Mouse (Mus musculus): ENCODE measurements around the gene Unc13a. TPM values are rescaled to one million over a fixed set of nuclear protein-coding genes. Genes with fewer than 3 reads are reported as not detected.
A peak's percentile ranks its signal among the peaks of the same experiment; 100 is the strongest.

Gene Unc13a
- total RNA-seq, 2 experiments from 2014 or later = not detected

DNA sequence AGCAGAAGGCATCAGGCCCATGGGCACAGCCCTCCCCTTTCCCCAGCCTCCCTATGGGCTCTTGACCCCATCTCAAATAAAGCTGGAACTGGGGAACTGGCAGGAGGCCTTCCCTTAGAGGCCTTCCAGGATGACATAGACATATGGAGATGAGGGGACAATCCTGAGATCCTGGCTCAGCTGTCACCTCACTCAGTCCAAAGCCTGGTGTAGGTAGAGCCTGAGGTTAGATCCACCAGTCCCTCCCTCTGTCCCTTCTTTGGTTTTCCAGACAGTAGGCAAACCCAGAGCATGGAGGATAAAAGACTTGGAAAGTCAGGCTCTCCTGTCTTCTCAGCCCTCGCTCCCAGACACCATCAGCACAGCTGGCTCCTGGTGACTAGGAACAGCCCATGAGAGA is 4.7 kb downstream of the Unc13a start:
- DNase-seq (ENCODE audit: low spot score) = no peak

DNA sequence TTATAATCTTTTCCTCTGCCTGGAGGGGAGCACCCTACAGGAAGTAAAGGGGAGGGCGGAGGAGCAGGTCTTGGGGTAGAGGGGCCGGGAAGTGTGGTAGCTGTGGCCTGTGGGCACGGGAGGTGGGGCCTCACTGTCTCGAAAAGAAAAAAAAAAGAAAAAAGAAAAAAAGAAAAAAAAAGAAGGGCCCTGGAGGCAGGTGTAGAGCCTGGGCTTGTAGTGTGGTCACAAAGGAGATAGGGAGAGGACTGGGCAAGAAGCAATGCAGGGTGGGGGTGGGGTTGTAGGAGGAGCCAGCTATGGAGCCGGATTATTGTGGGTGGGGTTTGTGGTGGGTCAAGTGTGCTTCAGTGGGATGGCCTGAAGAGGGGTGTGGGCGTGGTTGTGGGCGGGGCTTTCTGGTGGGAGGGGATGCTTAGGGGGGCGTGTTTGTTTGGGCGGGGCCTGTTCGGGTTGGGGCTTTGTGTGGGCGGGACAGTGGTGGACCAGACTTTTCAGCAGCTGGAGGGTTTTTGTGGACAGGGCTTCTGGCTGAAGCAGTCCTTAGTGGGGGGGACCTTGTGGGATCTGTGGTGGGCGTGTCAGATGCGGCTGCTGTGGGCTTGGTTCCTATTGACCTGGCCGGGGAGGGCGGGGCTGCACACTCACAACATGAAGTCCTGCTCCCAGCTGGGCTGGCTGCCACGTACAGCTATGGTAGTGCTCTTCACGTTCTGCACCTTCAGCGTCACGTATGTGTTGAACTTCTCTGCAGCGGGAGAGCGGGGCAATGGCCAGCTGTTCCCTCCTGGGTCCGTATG is 6.0 kb downstream of the Unc13a start:
- DNase-seq (ENCODE audit: low spot score) = no peak

GRCm38 (mm10) chr8:71660325-71661120 is 11.0 kb downstream of the Unc13a start:
- peak; percentile 78 for DNase-seq (ENCODE audit: low spot score)

DNA sequence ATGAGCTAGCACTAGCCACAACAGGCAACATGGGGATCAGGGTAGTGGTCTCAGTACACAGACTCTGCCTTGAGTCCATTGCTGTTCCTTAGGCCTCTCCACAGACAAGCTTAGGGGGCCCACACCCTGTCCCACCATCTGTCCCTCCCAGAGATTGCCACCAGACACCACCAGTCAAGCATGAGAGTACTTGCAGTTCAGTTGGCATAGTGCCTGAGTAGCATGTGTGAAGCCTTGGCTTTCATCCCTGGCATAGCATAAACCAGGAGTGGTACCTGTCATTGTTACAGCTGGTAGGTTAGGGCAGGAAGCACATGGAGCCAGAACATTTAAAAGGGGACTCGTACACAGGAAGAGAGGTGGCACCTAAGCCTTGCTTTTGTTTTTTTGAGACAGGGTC is 11.8 kb downstream of the Unc13a start:
- DNase-seq (ENCODE audit: low spot score) = no peak

- no peak for DNase-seq (ENCODE audit: low spot score)
Observed at GRCm38 (mm10) chr8:71658515-71659049, 13.0 kb downstream of the Unc13a start.

DNA sequence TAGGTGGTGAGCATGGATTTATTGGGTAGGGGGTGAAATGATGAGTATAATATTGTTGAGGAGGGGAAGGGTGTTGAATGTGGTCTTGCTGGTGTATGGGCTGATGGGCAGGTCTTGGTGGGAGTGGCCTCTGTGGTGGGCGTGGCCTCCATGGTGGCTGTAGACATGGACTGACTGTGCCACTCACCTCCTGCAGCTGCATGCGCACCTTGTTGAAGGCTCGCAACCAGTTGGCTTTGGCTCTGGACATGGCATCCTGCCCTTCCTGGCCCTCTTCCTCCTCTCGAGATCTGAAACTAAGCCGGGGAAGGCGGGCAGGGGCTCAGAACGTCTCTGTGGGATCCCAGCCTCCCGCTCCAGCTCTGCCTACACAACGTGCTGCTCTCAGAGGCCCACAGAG is 13.7 kb downstream of the Unc13a start:
- DNase-seq (ENCODE audit: low spot score) = no peak

DNA sequence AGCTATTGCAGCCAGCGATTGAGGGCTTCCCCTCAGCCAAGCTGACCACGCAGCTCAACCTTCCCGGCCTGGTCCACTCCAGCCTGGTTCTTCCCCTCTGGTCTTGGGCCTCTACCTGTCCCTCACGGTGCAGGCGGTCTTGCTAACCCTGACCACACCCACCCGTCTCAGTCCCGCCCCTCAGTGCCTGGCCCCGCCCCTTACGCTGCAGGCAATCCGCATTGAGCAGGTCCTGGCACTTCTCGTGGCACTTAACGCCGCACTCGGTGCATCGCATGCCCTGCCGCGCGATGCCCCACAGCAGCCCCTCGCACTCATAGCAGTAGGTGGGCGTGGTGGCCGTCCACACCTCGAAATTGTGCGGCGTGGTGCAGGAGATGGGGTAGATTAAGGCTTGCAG is 17.0 kb downstream of the Unc13a start:
- no peak for DNase-seq (ENCODE audit: low spot score)

DNA sequence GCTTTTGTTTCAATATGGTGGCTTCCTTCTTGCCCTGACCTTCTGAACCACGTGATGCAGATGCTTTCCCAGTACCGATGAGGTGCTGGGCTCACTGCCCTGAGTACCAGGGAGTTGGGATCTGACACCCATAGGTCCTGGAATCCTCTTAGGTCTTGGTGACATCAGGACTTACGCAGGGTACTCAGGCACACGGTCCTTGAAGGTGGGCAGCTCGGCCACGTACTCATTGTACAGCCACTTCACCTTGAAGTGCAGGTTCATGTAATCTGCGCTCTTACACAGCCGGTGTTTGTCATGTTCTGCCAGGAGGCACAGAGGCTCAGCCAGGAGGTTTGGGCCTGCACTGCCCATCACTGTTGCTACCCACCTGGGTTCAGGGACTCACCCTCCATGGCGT is 26.0 kb downstream of the Unc13a start:
- no peak for DNase-seq (ENCODE audit: low spot score)

DNA sequence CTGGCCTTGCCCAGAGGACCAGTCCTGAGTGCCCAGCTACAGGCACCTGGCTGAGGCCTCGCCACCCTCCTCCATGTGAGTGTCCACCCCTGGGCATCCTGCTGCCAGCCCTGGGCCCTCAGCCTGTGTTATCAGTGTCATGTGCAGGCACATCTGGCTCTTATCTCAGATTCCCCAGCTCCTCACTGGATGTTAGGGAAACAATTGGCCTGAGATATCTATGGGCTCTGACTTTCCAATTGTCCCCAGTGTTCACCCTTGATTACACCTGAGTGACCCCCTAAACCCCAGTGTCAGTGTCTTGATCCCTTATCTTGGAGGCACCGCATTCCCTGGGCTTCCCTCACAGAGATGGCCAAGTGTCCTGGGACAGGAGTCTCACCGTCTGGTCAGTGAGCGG is 32.2 kb downstream of the Unc13a start:
- no peak for DNase-seq (ENCODE audit: low spot score)

DNA sequence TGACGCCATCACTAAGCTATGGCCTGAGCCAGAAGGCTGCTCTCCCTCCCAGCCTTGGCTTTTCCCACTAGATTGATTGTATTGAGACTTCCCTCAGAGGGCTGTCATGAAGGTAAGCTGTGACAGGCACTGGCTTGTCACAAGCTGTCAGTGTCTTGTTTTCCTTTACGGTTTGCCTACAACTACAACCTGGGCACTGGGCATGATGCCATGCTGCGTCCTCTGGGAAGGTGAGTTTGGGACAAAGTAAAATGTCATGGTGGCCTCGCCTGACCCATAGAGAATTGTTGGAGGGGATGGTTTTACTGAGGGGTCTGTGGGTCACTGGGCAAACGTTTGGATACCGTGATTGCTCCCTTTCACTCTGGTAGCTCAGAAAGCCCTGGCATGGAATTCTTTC is 33.2 kb downstream of the Unc13a start:
- no peak for DNase-seq (ENCODE audit: low spot score)

GRCm38 (mm10) chr8:71637149-71638095 is 34.1 kb downstream of the Unc13a start:
- no peak for DNase-seq (ENCODE audit: low spot score)

DNA sequence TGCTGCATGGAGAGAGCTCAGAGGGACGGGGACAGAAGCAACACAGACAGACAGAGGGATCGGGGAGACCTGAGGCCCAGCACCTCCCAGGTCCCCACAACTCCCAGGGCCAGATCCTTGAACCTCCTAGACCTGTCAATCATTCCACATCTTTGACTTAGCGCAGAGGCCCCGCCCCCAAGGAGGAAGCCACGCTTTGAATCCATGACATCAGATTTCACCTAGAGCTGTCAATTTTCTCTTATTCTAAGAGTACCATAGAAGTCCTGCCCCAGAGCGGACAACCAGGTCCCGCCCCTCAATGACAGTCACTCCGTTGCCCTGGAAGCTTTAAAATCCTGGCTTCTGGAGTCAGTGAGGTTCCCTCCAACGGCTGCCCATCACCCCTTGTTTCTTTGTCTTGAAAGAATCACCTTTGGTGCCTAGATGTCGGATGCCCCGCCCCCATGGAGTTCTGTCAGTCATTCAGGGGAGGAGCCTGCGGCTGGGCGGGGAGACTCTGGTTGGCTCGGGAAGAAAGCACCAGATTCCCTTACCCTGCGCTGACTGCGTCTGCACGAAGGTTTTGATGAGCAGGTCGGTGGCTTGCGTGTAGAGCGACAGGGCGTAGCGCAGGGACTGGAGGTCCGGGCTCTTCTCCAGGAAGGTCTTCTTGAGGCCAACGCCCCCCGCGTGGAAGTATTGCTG is 37.4 kb downstream of the Unc13a start:
- DNase-seq (ENCODE audit: low spot score) = peak; percentile 35

DNA sequence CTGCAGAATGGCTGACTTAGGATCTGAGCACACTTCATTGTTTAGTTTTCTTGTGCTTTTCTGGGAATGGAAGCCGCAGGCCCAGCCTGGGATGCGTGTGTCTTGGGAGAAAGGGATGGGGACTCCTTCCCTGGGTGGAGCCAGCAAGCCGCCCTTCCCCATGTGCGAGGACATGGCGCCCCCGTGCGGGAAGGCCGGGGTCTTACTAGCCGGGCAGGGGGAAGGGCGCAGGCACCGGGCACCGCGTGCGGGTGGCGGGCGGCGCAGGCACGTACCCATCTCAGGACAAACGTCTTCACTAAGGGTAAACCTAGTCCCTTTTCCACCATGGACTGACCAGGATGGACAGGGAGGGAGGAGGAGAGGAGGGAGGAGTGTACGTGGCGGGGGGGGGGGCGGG is 38.4 kb downstream of the Unc13a start:
- peak; percentile 77 for DNase-seq (ENCODE audit: low spot score)

DNA sequence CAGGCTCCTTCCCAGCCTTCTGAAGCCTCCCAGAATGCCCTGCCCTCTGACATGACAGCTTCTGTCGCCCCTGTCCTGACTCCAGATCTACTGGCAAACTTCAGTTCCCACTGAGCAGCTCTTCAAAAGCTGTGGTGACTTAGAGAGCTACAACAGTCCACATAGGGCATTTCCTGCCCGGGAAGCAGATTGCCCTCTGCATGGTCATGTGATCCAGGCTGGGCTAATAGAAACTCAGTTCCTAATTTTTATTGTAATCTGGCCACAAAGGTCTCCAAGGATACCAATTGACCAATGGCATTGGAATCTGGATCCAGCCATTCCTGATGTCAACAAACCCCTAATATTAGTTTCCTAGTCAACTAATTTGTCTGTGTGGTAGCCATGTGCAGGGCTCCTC is 39.7 kb downstream of the Unc13a start:
- no peak for DNase-seq (ENCODE audit: low spot score)

DNA sequence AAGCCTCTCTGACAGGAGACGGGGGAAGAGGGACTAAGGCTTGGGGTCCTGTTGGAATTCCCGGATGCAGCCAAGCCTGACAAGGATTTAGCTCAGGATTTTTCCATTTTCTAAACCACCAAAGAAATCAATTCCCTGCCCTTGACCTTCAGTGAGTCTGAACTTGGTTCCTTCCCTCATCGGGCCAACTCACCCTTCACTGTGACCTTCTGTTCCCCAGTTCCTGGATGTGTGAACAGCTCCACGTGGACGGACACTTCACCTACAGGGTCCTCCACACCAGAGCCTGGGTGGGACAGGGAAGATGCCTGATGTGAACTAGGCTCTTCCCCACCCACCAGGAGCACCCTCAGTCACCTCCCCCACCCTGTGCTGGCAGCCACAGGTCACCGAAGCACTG is 40.8 kb downstream of the Unc13a start:
- DNase-seq (ENCODE audit: low spot score) = no peak

DNA sequence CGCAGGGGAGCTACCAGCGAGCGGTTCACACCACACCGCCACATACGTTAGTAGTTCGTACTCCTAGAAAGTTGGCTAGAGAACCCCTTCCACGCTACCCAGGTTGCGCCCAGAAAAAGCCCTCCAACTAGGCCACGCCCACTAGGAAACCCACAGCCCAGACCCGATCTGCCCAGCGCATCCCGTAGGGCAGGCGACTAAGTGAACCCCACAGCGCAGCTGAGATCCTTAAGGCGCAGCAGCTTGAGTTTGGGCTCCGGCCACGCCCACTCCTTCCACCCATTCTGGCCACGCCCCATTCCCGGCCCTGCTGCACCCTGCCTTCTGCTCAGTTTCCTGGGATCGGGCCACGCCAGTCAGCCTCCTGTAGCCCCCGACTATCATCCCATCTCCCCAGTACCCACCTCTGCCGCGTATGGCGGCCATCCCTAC is 41.8 kb downstream of the Unc13a start:
- DNase-seq (ENCODE audit: low spot score) = peak; percentile 43

DNA sequence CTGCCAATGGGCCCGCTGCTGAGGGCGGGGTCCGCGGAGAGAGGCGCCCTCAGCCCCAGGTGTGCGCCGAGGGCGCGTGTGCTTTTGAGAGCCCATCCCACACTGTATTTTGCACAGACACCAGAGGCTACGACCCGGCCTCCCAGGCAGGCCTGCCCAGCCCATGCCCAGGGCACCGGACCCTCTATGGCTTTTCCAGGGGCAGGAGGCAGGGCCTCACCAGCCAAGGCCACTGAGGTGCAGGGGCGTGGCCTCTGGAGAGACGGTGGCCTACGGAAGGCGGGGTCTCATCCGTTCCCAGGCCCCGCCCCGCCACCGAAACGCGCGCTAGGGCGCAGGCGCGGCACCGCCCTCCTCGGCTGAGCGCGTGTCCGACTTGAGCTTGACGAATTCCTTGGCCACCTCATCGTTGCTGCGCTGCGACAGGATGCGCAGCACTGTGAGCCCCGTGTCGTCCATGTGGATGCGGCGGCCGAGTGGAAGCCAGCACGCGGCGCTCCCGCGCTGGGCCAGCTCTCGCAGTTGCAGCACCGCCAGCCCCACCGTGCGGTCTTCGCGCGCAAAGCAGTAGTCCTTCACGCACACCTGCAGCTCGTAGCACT is 42.4 kb downstream of the Unc13a start:
- DNase-seq (ENCODE audit: low spot score) = peak; percentile 93

DNA sequence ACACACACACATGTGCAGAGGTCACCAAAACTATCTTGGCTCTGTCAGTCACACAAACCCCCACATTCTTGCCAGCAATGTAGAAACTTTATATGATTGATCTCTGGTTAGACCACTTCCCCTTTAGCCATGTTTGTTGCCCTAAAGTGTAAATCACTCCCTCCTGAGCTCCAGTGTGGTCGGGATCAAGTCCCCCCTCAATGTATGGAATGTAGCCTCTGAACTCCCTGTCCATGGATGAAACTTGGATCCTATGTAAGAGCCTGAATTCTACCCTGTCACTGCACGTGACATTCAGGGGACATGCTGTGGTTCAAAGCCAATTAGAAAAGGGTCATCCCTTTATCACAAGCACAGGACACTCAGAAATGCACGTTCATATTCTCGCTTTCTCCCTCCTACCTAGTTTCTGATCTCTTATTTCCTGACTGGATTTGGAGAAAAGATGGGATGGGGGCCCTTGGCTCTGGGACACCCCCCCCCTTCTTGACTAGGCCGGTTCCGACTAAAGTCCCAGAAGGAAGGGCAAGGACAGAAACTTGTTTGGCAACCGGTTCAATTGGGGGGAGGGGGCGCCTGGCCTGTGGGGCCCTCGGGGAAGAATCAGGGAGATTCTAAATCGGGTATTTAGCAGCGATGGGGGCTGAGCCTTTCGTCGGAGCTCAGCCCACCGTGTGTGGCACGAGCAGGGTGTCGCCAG is 43.0 kb downstream of the Unc13a start:
- no peak for DNase-seq (ENCODE audit: low spot score)

- DNase-seq (ENCODE audit: low spot score) = no peak
Observed at GRCm38 (mm10) chr8:71627265-71628099, 44.1 kb downstream of the Unc13a start.
